Mouse (Mus musculus): ENCODE measurements around the gene Pqlc2. TPM values are rescaled to one million over a fixed set of nuclear protein-coding genes. Genes with fewer than 3 reads are reported as not detected.
A peak's percentile ranks its signal among the peaks of the same experiment; 100 is the strongest.

Pqlc2 gene
- 10 to 100 TPM; 13.0 to 17.7 (median 16.4) TPM for total RNA-seq (2022)

DNA sequence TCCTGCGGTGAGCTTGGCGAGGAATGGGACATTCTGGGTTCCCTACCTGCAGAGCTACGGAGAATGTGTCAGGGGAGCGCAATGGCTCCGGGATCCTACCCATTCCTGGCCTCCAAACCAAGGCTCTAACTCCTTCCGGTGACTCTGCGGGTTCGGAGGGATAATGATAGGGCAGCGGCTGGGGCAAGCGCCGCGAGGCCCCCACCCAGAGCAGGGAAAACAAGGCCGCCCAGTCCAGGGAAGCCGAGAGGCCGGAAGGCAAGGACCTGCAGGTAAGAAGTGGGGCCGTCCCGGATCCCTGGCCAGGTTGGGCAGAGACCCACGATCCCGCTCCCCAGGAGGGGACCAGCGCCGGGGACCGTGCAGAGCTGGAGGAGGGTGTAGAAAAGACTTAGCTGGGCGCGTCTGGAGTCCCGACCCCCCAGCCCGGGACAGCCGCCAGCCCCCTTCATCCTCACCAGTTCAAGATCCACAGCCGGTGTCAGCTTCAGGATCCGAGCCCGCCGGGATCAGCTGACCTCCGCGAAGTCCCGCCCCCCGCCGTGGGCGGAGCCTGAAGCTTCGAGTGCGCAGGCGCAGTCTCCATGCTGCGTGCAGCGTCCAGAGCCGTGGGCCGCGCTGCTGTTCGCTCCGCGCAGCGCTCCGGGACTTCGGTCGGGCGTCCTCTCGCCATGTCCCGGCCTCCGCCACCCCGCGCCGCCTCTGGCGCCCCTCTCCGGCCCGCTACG lies at the start of gene Pqlc2, which contains the start of gene Akr7a5:
TSS of gene Pqlc2 (minus strand) at position 538 of the 728 bp plus-strand sequence.
TSS of gene Akr7a5 (plus strand) at position 574 of the 728 bp plus-strand sequence.
- DNase-seq (ENCODE audit: low spot score in 2 of 2), result peak; percentile 91 to 98

DNA sequence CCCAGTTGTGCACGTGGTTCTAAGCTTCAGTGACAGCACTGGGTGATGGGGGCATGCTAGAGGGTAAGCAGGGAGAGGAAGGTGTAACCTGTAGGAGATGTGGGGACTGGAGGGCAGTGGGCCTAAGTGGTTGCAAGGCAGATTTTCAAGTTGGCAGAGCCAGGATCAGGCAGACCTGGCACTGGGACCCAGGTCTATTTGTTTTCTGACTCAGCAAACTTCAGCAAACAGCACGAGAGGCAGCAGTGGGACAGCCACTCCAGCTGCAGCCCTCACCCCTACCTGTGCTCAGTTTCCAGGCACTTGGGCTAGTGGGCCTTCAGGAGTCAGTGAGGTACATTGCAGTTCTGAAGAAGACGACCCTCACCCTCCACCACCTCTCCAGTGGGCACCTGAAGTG lies 46.7 kb upstream of the Pqlc2 start:
- DNase-seq (ENCODE audit: low spot score in 2 of 2), result no peak

DNA sequence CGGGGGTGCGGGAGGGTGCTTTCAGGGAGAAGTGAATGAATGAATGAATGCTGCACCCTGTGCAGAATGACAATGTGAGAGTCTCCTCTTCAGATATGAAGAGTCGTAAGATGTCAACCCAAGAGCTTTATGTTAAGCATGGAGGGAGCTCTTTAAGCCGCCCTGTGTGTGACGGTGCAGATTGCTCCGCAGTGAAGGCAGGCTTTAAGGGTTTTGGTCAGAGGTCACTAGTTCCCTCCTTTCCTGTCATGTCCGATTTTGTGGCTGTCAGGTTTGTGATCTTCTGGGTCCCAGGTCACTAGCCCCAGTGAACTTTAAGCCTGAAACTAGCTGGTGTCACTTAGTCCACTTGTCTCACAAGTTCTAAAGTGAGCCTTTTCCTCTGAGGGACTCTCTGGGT lies 42.3 kb upstream of the Pqlc2 start:
- no peak for DNase-seq (ENCODE audit: low spot score in 2 of 2)

DNA sequence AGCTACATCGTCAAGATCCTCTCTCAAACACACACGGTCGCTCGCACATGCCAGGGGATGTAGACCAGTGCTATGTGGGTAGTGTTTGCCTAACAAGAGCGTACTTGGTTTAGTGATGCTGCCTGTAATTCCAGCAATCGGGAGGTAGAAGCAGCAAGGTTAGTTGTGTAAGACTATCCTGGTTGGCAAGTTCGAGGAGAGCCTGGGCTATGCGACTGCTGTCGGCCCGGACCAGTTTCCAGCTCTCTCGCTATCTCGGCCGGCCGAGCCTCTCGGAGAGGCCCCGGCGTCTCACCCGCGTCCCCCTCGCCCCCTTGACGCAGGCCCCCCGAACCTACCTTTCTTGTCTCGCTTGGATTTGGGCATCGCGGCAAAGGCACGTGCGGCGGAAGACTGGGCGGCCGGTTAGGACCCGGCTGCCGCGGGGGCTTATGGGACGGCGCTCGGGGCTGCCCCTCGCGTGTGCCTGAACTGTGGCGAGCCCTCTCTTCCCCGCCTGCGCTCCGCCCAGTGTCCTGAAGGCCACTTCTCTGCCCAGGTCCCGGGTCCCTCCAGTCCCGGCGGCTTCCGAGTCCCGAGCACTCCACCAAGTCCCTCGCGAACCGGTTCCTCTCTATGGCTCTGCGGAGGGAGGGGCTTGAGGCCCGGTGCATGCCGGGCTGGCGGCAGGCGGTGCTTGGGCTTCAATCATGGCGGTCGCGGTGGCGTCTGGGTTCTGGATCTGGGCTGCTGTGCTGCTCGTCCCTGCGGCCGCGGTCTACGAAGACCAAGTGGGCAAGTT lies 41.6 kb upstream of the Pqlc2 start, which contains the start of the genes Mrto4, Emc1 and Ubr4:
TSS of gene Mrto4 (minus strand) at position 646 of the 781 bp plus-strand sequence.
TSS of gene Emc1 (plus strand) at position 657 of the 781 bp plus-strand sequence.
TSS of gene Ubr4 (plus strand) at position 679 of the 781 bp plus-strand sequence.
- peak; percentile 78 to 85 for DNase-seq (ENCODE audit: low spot score in 2 of 2)

DNA sequence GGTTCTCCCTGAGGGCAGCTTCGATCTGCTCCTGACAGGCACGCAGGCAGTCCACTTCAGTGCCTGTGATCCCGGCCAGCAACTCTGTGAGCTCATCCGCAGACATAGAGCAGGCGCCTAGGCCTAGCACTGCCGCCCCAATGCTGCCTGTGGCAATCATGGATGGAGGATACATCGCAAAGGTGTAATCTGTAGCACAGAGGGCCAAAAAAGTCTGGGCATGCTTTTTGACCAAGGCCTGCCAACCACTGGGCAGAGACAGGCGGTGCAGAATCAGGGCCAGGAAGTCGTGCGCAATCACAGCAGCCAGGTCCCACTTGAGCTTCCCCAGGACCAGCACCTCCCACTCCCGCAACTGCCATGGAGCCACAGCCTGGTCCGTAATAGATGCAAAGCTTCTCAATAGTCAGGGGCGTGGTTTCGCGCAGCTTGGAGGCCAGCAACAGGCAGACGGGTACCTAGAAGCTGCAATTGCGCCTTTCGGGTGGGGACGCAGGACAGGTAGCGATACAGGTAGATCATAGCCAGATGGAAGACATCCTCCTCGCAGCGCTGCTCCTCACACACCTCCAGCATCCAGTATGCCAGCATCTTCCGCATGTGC lies 35.0 kb upstream of the Pqlc2 start:
- no peak for DNase-seq (ENCODE audit: low spot score in 2 of 2)

DNA sequence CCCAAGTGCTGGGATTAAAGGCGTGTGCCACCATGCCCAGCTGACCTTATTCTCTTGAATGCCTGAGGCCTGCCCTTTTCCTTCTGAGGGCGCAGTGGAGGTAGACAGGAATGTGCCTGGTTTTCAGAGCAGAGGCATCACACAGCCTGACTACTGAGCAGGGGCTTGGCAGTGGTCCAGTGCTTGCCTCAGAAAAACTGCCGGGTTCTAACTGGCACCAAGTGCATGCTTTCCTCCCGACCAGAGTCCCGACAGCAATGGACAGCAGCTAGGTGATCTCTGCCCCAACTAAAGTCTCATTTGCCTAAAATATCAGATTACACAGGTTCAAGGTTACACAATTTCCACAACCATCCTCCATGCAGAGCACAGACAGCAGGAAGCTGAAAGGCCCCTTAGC lies 33.2 kb upstream of the Pqlc2 start:
- DNase-seq (ENCODE audit: low spot score in 2 of 2), result peak; percentile 34 to 47

DNA sequence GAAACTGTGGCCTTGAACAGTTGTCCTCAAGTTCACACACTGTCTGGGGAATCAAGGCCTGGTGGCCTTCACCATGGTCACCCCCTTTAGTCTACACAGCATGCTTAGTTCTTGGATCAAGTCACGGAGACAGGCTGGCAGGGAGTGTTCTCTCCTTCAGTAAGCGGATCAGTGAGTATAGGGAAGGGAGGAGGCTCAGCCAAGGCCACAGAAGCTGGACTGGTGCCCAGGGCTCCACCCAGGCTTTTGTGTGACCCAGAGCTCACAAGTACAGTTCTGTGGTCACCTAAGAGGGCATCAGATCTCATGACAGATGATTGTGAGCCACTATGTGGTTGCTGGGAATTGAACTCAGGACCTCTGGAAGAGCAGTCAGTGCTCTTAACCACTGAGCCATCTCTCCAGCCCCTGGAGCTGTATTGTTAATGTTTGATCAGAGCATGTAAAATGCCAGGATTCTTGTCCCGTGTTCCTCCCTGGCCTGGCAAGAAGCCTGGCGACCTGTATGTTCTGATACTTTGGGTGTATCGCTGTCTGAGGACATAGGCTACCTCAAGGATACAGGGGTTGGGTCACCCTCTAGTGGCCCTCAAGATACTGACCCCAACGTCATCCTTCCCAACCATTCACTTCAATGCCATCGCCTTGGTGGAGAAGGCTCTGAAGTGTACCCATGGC lies 31.2 kb upstream of the Pqlc2 start:
- no peak for DNase-seq (ENCODE audit: low spot score in 2 of 2)

DNA sequence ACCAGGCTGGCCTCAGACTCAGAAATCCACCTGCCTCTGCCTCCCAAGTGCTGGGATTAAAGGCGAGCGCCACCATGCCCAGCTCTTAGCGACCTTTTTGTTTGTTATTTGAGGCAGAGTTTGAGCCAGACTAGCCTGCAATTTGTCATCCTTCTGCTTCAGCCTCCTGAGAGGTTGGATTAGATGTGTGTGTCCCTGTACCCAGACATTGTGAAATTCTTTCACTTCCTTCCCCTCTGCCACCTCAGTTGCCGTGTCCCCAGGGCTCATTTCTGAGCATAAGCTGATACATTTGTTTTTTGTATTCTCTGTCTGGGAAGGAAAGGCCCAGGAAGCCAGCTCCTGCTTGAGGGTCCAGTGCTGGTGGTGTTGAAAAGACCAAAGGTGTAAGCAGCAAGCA lies 30.3 kb upstream of the Pqlc2 start:
- no peak for DNase-seq (ENCODE audit: low spot score in 2 of 2)

DNA sequence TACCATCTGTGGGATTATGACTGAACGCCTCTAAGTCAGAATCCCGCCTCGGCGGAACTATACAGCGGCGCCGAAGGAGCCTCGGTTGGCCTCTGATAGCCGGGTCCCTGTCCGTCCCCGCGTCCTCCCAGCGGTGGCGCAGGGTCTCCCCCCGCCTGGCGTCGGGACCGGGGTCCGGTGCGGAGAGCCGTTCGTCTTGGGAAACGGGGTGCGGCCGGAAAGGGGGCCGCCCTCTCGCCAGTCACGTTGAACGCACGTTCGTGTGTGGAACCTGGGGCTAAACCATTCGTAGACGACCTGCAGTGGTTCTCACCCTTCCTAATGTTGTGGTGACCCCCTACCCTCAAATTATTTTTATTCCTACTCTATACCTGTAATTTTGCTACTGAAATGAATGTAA lies 27.6 kb upstream of the Pqlc2 start:
- no peak for DNase-seq (ENCODE audit: low spot score in 2 of 2)

DNA sequence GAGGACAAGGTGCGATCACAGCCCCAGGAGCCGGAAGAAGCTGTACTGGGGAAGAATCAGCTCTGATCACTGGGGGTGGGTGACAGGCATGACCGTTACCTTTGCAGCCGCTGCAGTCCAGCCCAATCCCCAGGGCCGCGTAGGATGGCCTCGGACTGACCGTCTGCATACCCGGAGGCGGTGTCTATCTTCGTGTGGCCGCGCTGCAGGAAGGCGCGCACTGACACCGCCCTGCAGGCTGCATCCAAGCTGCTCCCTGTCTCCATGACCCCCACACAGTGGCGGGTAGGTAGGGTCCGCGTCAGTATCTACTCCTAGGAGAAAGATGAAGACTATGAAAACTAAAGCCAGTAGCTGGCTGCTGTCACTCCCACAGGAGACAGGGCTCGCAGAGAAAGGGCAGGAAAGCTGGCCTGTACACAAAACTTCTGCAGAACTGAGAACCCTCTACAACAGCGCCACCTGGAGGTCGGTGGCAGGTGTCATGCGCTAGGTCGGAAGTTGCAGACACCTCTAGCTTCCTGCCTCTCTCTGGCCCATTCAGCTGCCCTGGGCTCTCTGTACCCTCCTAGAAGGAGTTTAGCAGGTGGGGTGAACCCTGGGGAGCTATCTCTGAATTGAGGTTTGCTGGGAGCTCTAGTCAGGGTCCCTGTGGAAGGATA lies 26.4 kb upstream of the Pqlc2 start:
- DNase-seq (ENCODE audit: low spot score in 2 of 2), result peak in 1 of 2 experiments; percentile 42

DNA sequence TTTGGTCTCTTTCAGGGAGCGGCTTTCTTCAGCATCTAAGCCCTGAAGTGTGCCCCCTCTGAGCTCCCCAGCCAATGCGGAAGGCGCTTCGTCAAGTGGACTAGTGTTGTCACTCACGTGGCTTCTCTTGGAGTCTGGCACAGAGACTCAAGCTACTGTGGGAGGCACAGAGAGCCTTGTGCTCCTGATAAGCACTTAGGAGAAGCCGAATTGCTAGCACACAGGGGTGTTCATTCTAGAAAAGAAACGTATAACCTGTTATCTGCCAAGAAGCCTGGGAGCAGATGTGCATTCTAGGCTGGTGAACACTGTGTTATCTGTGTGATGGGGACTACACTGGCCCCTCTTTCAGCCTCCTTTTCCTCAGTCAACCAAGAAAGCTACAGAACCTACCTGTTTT lies 25.0 kb upstream of the Pqlc2 start:
- DNase-seq (ENCODE audit: low spot score in 2 of 2), result no peak

DNA sequence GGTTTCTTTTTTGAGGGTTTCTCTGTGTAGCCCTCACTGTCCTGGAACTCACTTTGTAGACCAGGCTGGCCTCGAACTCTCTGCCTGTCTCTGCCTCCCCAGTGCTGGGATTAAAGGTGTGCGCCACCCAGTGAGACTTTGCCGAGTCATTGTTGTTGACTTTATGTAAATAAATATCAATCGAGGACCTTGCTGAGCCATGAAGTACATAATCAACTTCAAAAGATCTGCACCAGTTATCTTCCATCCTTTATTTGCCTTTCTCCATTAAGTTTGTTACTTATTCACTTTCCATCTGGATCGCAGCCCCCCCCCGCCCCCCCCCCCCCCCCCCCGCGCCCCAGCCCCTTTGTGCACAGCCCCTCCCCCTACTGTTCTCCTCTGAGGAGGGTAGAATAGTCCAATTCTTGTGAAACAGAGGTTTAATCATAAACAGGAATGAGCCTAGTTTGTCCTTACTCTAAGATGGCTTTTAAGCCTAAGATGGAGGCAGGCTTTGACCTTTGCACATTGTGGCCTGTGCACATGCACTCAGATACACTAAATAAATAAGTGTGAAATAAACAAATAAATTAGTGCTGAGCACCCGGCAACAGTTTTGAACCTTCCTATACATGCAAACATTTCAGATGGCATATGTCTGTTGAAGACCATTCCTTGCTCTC lies 24.3 kb upstream of the Pqlc2 start:
- DNase-seq (ENCODE audit: low spot score in 2 of 2), result no peak

DNA sequence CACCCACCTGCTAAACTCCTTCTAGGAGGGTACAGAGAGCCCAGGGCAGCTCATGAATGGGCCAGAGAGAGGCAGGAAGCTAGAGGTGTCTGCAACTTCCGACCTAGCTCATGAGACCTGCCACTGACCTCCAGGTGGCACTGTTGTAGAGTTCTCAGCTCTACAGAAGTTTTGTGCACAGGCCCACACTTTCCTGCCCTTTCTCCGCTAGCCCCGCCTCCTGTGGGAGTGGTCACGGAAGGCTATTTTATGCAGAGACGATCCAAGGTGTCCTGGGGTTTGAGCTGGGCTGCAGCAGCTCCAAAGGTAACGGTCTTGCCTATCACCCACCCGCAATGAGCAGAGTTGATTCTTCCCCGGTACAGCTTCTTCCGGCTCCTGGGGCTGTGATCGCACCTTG lies 20.1 kb upstream of the Pqlc2 start:
- no peak for DNase-seq (ENCODE audit: low spot score in 2 of 2)

DNA sequence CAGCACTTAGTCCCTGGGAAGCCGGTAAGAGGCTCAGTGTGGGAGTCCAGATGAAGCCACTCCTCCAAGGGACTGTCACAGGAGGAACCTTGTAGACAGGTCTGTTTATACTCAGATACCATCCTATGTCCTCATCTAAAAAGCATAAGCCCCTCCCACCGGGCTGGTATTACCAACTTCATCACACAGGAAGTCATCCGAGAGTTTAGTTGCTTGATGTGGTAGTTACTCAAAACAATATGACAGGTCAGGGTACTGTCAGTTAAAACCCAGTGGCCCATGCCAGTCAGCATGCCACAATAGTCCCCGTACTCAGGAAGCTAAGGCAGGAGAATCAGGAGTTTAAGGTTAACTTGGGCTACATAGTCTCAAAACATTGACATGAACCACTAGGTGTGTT lies 9.2 kb upstream of the Pqlc2 start:
- no peak for DNase-seq (ENCODE audit: low spot score in 2 of 2)

DNA sequence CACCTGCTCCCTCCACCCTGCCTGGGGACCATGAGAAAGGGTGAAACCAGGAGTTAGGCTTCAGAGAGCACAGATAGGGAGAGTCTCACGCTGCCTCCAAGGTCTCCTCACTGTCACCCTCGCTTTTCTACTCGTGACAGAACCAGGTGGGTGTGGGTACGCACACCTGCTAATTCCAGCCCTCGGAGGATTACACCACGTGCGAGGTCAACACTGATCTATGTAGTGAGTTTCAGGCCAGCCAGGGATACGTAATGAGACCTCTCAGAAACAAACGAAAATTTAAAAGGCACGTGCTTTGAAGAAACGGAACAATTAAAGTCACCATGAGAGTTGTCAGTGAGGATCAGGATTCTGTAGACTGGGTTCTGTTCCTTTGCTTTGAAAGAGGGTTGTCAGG lies 7.9 kb upstream of the Pqlc2 start:
- DNase-seq (ENCODE audit: low spot score in 2 of 2), result no peak

DNA sequence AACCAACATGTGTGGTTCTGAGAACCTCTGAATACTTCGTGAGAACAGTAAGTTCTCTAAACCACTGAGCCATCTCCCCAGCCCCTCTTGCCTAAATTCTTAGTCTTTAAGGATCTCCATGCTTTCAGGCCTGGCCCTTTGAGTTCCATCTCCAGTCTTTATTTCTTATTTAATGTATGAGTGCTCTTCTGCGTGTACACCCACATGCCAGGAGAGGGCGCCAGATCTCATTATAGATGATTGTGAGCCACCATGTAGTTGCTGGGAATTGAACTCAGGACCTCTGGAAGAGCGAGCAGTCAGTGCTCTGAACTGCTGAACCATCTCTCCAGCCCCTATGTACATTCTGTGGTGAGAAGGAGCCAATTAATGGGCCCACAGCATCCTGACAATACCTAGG lies 2.1 kb upstream of the Pqlc2 start:
- DNase-seq (ENCODE audit: low spot score in 2 of 2), result no peak

DNA sequence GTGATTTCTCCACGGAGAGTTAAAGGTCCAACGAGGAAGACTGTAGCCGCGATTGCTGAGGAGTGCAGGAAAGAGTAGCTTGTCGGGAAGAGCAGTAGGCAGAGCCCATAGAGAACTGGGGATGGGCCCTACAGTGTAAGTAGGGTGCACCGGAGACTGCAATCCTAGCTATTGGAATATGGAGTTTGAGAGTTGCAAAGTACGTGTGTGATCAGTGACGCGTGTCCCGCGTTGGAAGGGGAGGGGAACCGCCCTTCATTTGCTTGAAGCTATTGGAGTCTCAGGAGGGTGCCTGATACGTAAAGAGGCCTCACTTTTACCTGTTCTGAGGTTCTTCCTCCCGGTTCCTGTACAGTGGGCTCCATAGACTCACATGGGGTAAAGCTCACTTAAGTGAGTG lies 1.2 kb upstream of the Pqlc2 start:
- DNase-seq (ENCODE audit: low spot score in 2 of 2), result no peak

DNA sequence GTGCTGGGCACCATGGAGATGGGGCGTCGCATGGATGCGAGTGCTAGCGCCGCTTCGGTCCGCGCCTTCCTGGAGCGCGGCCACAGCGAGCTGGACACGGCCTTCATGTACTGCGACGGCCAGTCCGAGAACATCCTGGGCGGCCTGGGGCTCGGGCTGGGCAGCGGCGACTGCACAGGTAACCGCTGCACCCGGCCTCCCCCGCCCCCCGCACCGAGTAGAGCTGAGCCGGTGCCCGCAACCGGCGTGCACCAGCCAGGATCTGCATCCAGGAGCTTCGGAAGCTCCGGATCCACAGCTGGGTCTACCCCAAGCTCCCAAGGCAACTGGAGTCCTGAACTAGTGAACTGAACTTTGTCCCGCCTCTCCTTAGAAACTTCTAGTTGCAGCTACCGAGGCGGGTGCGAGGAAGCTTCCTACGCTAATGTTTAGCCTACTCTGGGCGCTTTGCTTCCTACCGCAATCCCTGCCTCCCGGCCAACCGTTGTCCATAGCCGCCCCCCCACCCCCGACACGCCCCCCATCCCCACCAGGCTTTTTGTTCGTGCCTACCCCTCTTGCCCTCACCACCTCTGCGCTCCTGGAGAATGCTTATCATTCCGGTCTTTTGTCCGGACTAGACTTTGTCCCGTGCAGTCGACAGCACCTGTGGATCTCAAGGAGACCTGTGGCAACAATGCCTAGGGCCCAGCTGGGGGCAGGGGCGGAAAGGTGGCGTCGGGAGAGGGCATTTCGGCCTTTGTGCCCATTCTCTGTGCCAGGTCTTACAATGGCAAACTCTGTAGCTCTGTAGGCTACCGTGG lies 592 bp upstream of the Pqlc2 start:
- no peak for DNase-seq (ENCODE audit: low spot score in 2 of 2)

DNA sequence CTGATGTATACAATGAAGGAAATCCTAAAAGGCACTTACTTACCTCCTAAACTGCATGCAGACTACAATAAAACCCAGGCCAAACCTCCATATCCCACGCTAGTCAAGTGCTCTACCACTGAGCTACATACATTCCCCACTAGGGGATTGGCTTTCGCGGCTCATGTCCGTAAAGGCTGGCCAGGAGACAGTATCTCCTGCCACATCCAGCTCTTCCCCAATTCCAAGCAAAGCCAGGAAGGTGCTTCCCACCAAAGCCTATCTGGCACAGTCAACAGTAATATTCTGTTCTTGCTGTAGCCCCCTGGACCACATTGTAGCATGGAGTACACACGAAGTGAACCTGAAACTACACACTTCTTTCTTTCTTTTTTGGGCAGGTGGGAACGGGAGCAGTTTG lies 857 bp downstream of the Pqlc2 start:
- no peak for DNase-seq (ENCODE audit: low spot score in 2 of 2)

DNA sequence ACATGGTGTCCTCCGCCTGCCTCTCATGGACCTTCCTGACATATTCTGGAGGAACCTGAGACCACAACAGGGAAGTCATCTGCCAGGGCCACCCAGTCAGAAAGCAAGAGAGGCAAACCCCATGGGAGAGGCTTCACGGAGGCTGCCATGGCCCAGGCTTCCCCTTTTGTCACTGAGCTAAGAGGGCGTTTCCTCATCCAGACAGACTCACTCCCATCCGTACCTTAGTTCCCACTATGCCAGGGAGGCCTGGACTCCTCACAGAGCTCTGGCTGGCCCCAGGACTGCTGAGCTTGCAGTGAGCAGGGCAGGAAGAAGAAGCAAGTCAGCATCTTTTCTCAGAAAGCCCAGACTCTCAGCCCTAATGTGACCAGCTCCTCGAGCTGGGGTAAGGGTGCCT lies 2.6 kb downstream of the Pqlc2 start:
- DNase-seq (ENCODE audit: low spot score in 2 of 2), result no peak

Measured in layer of hippocampus, adult 8-10 months (tissue).